Mouse (Mus musculus) CD4-positive, CD25-positive, alpha-beta regulatory T cell (primary cell): ENCODE measurements around the gene Mug2. TPM values are rescaled to one million over a fixed set of nuclear protein-coding genes. Genes with fewer than 3 reads are reported as not detected.

Experiments used
- polyA plus RNA-seq: library from polyadenylated mRNA; unstranded; fragments of 100-300 nt; shearing (Covaris generic); gene quantifications from one replicate; pipeline ENCODE4 v1.2.1, GENCODE M21; 2017

Mug2 gene
- polyA plus RNA-seq, result not detected

DNA sequence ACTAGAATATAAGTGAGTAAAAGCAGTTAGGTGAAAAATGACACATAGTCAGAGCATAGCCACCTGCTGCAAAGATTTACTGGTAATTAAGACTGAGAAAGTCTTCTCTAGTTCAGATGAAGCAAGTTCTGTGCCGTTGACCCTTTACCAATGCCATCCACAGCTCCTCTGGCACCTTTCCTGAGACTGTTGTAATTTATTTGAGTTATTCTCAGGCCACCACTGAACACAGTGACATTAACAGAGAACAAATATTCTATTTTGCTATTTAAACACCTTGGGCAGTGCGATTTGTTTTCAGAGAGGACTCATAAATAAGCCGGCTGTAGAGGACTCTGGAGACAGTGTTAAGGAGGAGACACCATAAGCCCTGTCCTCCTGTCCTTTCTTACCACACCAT lies at the start of gene Mug2:
Gene Mug2 (plus strand): TSS at position 301 of the 400 bp plus-strand sequence.

Other genes with a start within 250 kb of the Mug2 start
- 0.16 TPM for gene Mug1, start 168.2 kb upstream of the Mug2 start, polyA plus RNA-seq